8 mouse cellular contexts compared by ENCODE assay signal in the genomic region with DNA sequence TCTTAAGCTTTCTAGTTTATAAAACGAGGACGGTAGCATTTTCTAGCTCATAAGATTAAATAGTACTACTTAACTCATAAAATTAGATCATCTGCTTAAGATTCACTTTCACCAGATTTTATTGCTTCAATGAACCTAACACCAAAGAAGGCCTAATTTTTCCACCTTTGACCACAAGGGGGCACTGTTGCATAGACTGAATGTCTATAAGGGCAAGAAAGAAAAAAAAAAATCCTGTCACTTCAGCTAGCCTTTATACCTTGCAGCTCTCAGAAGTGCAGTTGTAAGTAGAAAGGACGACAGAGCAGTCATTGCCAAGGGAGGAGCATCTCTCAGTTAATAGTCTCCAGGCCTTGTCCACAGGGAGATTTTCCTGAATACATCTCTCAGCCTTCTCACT.
DNase-seq lines count a peak whose midpoint lies in the region; ATAC-seq and TF ChIP-seq lines count a peak whose summit lies in the region.
"Had no signal": no experiment of that assay in that cellular context is flagged by ENCODE, and none has a peak within 500 bp of the region (broad histone marks: within the 10 kb centered on the region; RNA-seq: fewer than 3 reads in every experiment).

No protein-coding gene starts in this region.

- H3K9ac ChIP-seq in CH12.LX (ENCODE audit: insufficient read depth, low read depth) = no peak overlapping the region
- H3K9ac ChIP-seq: heart, embryonic 15.5 days had no signal

- DNase-seq in A20 (ENCODE audit: low read depth, low spot score) (peak; percentile 33), CH12.LX (ENCODE audit: extremely low read depth) (peak; percentile 81)
- peak; percentile 63 for DNase-seq in c-Kit-positive CD71-positive TER-119-positive erythroid progenitor cells, embryonic 14.5 days (ENCODE audit: low spot score)
- DNase-seq in frontal cortex, adult 2 months (ENCODE audit: extremely low spot score in 1 of 2, low spot score in 1 of 2) = peak; percentile 36 to 92
- DNase-seq in layer of hippocampus, postnatal 25 days (ENCODE audit: extremely low spot score in 1 of 2, low spot score in 1 of 2) = peak; percentile 57 to 92
- peak; percentile 52 to 80 for DNase-seq in spleen, postnatal 10 days (ENCODE audit: low spot score in 2 of 2)

- no peaks in the 10 kb centered on the region for H3K9me3 ChIP-seq in CH12.LX (replicated peaks; ENCODE audit: low read length)
- H3K9me3 ChIP-seq: heart, embryonic 15.5 days had no signal

- no peak overlapping the region for H3K27ac ChIP-seq in CH12.LX (ENCODE audit: insufficient read depth, low read depth)
- H3K27ac ChIP-seq: heart, embryonic 15.5 days had no signal

- H3K79me2 ChIP-seq in CH12.LX (replicated peaks; ENCODE audit: control insufficient read depth, extremely low read depth, insufficient read depth, poor library complexity, severe bottlenecking) = no peaks in the 10 kb centered on the region

- H3K4me3 ChIP-seq in CH12.LX (replicated peaks in 1 of 3; ENCODE audit: low read depth in 2 of 3, low read length in 2 of 3, poor library complexity in 1 of 3) = no peak overlapping the region
- H3K4me3 ChIP-seq: heart, embryonic 15.5 days had no signal

- in situ Hi-C loops in CH12.LX (cut with MboI; ENCODE audit: low pct_ligation_motif_present, low pct_unique_long_range_greater_than_20kb, low sequenced_read_pairs) = no loop called here

- TF ChIP-seq CTCF in CH12.LX (conservative IDR thresholded peaks at IDR 0.05 in 1 of 2, IDR thresholded peaks at IDR 0.05 in 1 of 2; ENCODE audit: low read depth in 2 of 2, low read length in 2 of 2) = peak; percentile 61 to 74

- ATAC-seq in megakaryocyte-erythroid progenitor cell, adult 5-6 weeks (replicated peaks; ENCODE audit: low FRiP score, low TSS enrichment, poor library complexity, severe bottlenecking) = peak; percentile 39; the same call in 1 of the 2 replicates

- no peaks in the 10 kb centered on the region for H3K36me3 ChIP-seq in CH12.LX (replicated peaks in 1 of 2; ENCODE audit: control insufficient read depth in 1 of 2, insufficient read depth in 1 of 2, low read length in 1 of 2)
- H3K36me3 ChIP-seq: heart, embryonic 15.5 days had no signal

- TF ChIP-seq RAD21 in CH12.LX (IDR thresholded peaks at IDR 0.05; ENCODE audit: low read depth, low read length) = peak; percentile 52

- peaks cover 0 to 4% of the 10 kb centered on the region in 2 experiments; a peak in 2 of 4 replicates for H3K4me1 ChIP-seq in CH12.LX (ENCODE audit: control insufficient read depth in 1 of 2, insufficient read depth in 2 of 2)

- TF ChIP-seq EP300 in CH12.LX (IDR thresholded peaks at IDR 0.05; ENCODE audit: low read length) = no peak

- H3K27me3 ChIP-seq in CH12.LX (replicated peaks) = no peaks in the 10 kb centered on the region
- H3K27me3 ChIP-seq: heart, embryonic 15.5 days had no signal

- H3K4me2 ChIP-seq in CH12.LX (ENCODE audit: insufficient read depth, low read depth, poor library complexity, severe bottlenecking) = no peak overlapping the region
- H3K4me2 ChIP-seq: heart, embryonic 15.5 days had no signal

- dilution Hi-C loops in CH12.LX (cut with MboI; ENCODE audit: extremely low pct_ligation_motif_present, extremely low pct_unique_long_range_greater_than_20kb, low sequenced_read_pairs) = no loop called here

- no peak for TF ChIP-seq POLR2A in CH12.LX (IDR thresholded peaks at IDR 0.05; ENCODE audit: low read depth, low read length)

TF ChIP-seq in CH12.LX, 34 proteins besides CTCF, POLR2A, EP300 and RAD21:
- no peak for TF ChIP-seq BHLHE40 (IDR thresholded peaks at IDR 0.05; ENCODE audit: low read depth, low read length)
- TF ChIP-seq MEF2A (IDR thresholded peaks at IDR 0.05; ENCODE audit: borderline replicate concordance, low read depth, low read length) = no peak
- no peak for TF ChIP-seq HCFC1 (IDR thresholded peaks at IDR 0.05; ENCODE audit: low read depth, low read length)
- no peak for TF ChIP-seq RCOR1 (conservative IDR thresholded peaks at IDR 0.05; ENCODE audit: low read depth, low read length)
- TF ChIP-seq ZC3H11A (IDR thresholded peaks at IDR 0.05; ENCODE audit: low read depth, low read length) = no peak
- peak; percentile 23; the same call in 1 of the 2 replicates for TF ChIP-seq SMC3 (IDR thresholded peaks at IDR 0.05; ENCODE audit: low read depth, low read length)
- TF ChIP-seq UBTF (IDR thresholded peaks at IDR 0.05; ENCODE audit: low read depth, low read length) = no peak
- peak; percentile 96 for TF ChIP-seq ZNF384 (IDR thresholded peaks at IDR 0.05; ENCODE audit: low read depth, low read length)
